Mouse (Mus musculus) bone marrow, adult 2 months (tissue): ENCODE measurements around the gene Gm20538.

Experiments used
- CTCF ChIP-seq: fragments of 200-500 bp; IDR thresholded peaks from 2 replicates; pipeline ENCODE4 v1.5.1; 2011; ENCODE audit warnings: low read length, control low read depth; ENCODE audit not compliant: control insufficient read depth, insufficient read depth
- POLR2A ChIP-seq: fragments of 200-500 bp; IDR thresholded peaks from 2 replicates; pipeline ENCODE4 v1.6.1; 2011; ENCODE audit warnings: low read depth, mild to moderate bottlenecking, control low read depth, low read length, borderline replicate concordance; ENCODE audit not compliant: control insufficient read depth

DNA sequence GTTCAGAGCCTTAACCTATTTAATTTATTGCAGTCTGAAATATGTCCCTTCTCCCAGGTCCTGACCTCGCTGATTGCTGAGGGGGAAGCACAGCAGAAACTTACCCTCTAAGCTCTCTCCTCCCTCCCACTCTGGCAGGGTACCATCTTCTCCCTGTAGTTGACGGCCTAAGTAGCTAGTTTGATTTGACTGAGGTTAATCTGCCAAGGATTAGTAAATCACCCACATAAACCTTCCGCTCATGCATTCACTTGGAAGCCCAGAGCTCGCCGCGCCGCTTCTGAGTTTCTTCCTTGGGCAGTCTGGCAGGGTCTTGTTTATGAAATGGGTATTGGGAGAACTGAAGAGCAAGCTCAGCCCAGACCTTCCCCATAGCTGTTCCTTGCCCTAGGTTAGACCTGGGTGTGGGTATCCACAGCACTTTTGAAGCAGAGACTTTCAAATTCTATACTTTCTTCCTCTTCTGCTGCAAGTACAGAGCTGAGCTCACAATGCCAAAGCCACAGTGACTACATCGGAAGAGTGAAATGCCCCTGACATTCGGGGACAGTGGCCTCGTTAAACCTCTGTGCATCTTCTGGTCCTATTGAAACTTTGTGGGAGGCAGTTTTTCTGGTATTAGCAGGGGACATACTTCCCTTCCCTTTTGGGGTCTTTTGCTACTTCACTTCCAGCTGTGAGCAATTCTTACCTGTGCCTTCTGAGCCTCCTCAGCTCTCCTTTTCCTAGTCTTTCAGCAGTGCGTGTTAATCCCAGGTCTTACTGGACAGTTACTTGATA, 39.4 kb downstream of the Gm20538 start:
- no peak for TF ChIP-seq CTCF
- no peak for TF ChIP-seq POLR2A
